Mouse (Mus musculus) lung, embryonic 14.5 days (tissue): ENCODE data around the gene Vps45. TPM values are rescaled to one million over a fixed set of nuclear protein-coding genes. Genes with fewer than 3 reads are reported as not detected.
"Not testable (repeated sequence)": the region's sequence is repeated elsewhere in the genome, so short reads cannot be mapped to it uniquely, and the experiment has no call there.

ENCODE experiments used
- ATAC-seq: fragments of 200-750 bp; cut with Nextera tagmentation; 2 replicates; pipeline ENCODE4 v1.8.0; 2017; ENCODE audit warnings: mild to moderate bottlenecking, moderate TSS enrichment, moderate library complexity; ENCODE audit not compliant: insufficient read depth
- DNase-seq: peaks from one replicate; pipeline ENCODE4 v3.0.0-alpha.2; 2015
- H3K27ac ChIP-seq: fragments of 300-500 bp; sonication (generic); 2 replicates; pipeline ENCODE4 v1.5.1; 2014; ENCODE audit warnings: low read depth, mild to moderate bottlenecking, moderate library complexity
- H3K27me3 ChIP-seq: fragments of 300-500 bp; sonication (generic); 2 replicates; pipeline ENCODE4 v1.6.1; 2014; ENCODE audit warnings: low read length, control low read depth; ENCODE audit not compliant: insufficient read depth
- H3K36me3 ChIP-seq: fragments of 300-500 bp; sonication (generic); 2 replicates; pipeline ENCODE4 v1.6.1; 2014; ENCODE audit warnings: control low read depth; ENCODE audit not compliant: insufficient read depth
- H3K4me1 ChIP-seq: fragments of 300-500 bp; sonication (generic); 2 replicates; pipeline ENCODE4 v1.6.1; 2014; ENCODE audit warnings: antibody characterized with exemption, control low read depth; ENCODE audit not compliant: insufficient read depth
- H3K4me2 ChIP-seq: fragments of 300-500 bp; sonication (generic); 2 replicates; pipeline ENCODE4 v1.6.1; 2014; ENCODE audit warnings: mild to moderate bottlenecking
- H3K4me3 ChIP-seq: fragments of 300-500 bp; sonication (generic); 2 replicates; pipeline ENCODE4 v1.5.1; 2014; ENCODE audit warnings: low read depth, low read length
- H3K9ac ChIP-seq: fragments of 300-500 bp; sonication (generic); 2 replicates; pipeline ENCODE4 v1.6.1; 2014
- H3K9me3 ChIP-seq: fragments of 300-500 bp; sonication (generic); 2 replicates; pipeline ENCODE4 v1.6.1; 2016; ENCODE audit warnings: low read depth, low read length, control low read depth
- CTCF ChIP-seq: IDR thresholded peaks from 2 replicates; pipeline ENCODE4 v1.5.1; 2016; ENCODE audit warnings: antibody characterized with exemption, low read depth
- WGBS: fragments of 180-500 bp; shearing (Covaris S2); extraction: QIAGEN DNeasy Blood & Tissue Kit; methylation state at CpG from one replicate; pipeline ENCODE4 v1.1.7; 2014; 5-methylcytosine and 5-hydroxymethylcytosine counted together
- polyA plus RNA-seq: library from polyadenylated mRNA; unstranded; fragments of >200 nt; fragmentation: Nextera tagmentation; extraction: Ambion mirVana; gene quantifications from 2 replicates; pipeline ENCODE4 v1.2.1, GENCODE M21; 2014

The Vps45 gene
- polyA plus RNA-seq, 1 experiment from 2014 or later = 18.6 TPM

DNA sequence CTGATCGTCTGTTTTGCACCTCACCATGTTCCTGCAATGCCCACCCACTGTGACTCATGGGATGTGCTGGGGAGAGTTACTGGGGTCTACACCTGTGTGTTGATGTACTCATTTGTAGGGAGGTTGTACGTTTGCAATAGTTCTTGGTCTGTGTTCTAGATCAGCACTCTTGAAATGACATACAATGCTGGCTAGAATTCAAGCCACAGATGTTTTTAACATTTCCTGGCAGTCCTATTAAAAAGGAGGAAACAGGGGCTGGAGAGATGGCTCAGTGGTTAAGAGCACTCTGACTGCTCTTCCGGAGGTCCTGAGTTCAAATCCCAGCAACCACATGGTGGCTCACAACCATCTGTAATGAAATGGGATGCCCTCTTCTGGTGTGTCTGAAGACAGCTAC lies 104.7 kb downstream of the Vps45 start:
- Histone ChIP-seq H3K36me3 (no peaks in the 10 kb centered on the region), H3K9ac (no peak overlapping the region), H3K4me1 (no peaks in the 10 kb centered on the region), H3K4me3 (no peak overlapping the region), H3K9me3 (no peaks in the 10 kb centered on the region), H3K27me3 (no peaks in the 10 kb centered on the region), H3K27ac (no peak overlapping the region), H3K4me2 (no peak overlapping the region)
- no peak for TF ChIP-seq CTCF
- WGBS = 77% methylated on average over 3 of the region's 3 CpGs
- ATAC-seq (no peak), DNase-seq (no peak)

DNA sequence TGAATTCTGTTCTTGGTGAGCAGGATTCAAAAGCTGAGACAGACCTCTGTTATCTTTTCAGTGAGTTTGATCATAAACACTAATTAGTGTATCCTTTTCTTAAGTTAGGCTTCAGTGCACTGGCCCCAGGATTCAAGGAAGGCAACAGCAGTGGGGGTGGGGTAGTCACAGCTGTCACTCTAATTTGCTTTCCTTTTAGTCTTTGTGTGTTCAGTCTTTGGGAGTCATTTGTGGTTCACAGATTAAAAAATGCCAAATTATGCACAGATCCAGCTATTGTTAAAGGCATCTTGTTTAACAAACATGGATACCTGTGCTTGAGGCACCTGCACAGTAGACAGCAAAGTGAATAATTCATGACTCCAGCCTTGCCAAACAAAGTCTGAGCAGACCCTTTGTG lies 105.2 kb downstream of the Vps45 start:
- Histone ChIP-seq H3K27me3 (no peaks in the 10 kb centered on the region), H3K4me3 (no peak overlapping the region), H3K9me3 (no peaks in the 10 kb centered on the region), H3K9ac (no peak overlapping the region), H3K4me2 (no peak overlapping the region), H3K27ac (no peak overlapping the region), H3K36me3 (peaks cover under 1% of the 10 kb centered on the region; the same call in 1 of the 2 replicates), H3K4me1 (no peaks in the 10 kb centered on the region)
- ATAC-seq (no peak), DNase-seq (no peak)
- TF ChIP-seq CTCF = no peak

DNA sequence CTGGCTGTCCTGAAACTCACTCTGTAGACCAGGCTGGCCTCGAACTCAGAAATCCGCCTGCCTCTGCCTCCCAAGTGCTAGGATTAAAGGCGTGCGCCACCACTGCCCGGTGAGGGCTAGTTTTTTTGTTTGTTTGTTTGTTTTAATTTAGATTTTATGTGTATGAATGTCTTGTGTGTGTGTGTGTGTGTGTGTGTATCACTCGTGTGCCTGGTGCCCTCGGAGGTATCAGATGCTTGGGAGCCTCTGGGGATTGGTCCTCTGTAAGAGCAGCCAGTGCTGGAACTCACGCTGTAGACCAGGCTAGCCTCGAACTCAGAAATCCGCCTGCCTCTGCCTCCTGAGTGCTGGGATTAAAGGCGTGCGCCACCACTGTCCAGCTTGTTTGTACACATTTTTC lies 106.7 kb downstream of the Vps45 start:
- not testable (repeated sequence) for H3K36me3 ChIP-seq, DNase-seq, H3K27me3 ChIP-seq, H3K4me1 ChIP-seq, H3K9me3 ChIP-seq
- Histone ChIP-seq H3K27ac (peak overlapping the region; percentile 98), H3K9ac (peak overlapping the region; percentile 59), H3K4me3 (peak overlapping the region; percentile 56), H3K4me2 (peak overlapping the region; percentile 78)
- 69% methylated on average over 12 of the region's 12 CpGs for WGBS
- ATAC-seq = peak; percentile 7; the same call in 1 of the 2 replicates

DNA sequence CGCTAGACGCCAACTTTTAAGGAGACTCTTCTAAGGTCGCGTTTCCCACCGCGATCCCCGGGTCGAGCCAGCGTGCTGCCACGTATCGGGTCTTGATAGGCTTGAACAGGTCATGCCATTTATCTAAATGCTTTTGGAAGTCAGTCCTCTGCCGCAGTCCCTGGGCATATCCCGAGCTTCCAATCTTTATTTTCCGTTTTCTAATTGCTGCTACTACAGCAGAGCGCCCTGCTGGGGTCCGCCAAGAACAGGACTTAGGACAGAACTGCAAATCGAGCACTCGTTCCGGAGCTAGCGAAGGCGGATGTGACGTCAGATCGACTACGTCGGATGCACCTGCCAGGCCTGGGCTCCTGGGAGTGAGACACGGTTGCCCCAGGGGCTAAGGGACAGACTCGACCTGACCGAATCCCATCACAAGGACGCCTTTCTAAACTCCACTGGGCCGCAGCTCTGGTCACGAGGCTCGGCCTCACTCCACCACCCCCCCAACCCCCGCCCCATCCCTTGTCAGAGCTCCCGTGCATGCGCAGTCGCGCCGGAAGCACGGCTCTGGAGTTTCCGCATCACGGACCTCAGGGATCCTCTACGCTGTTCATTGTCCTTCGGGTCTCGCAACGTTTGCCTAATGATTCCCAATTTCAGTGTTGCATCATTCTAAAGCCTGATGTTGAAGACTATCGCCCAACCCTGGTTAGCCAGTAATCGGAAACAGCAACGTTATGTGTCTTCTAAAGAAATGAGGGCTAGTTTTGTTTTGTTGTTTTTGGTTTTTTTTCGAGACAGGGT lies 107.3 kb downstream of the Vps45 start:
- H3K4me2 ChIP-seq = peak overlapping the region; percentile 78
- peak overlapping the region; percentile 98 for H3K27ac ChIP-seq
- DNase-seq = peak; percentile 94
- peak overlapping the region; percentile 59 for H3K9ac ChIP-seq
- peak; percentile 96 for ATAC-seq
- H3K27me3 ChIP-seq = no peaks in the 10 kb centered on the region
- no peaks in the 10 kb centered on the region for H3K4me1 ChIP-seq
- H3K9me3 ChIP-seq = no peaks in the 10 kb centered on the region
- H3K4me3 ChIP-seq = peak overlapping the region; percentile 56
- H3K36me3 ChIP-seq = peaks cover 16% of the 10 kb centered on the region
- no peak for TF ChIP-seq CTCF
- 2% methylated on average over 49 of the region's 49 CpGs for WGBS

Other genes with a start within 250 kb of the Vps45 start
- gene Rprd2, start 239.6 kb downstream of the Vps45 start, polyA plus RNA-seq = 23.8 and 24.1 TPM in 2 replicates
- gene Prpf3, start 202.6 kb downstream of the Vps45 start, polyA plus RNA-seq = 53.7 and 63.7 TPM in 2 replicates
- 312 and 328 TPM in 2 replicates for gene Mrps21, start 186.9 kb downstream of the Vps45 start, polyA plus RNA-seq
- gene Ciart, start 176.2 kb downstream of the Vps45 start, polyA plus RNA-seq = 5.3 and 6.4 TPM in 2 replicates
- 51.4 and 55.4 TPM in 2 replicates for gene BC028528, start 166.5 kb downstream of the Vps45 start, polyA plus RNA-seq
- gene Aph1a, start 164.5 kb downstream of the Vps45 start, polyA plus RNA-seq = 44.5 and 47.9 TPM in 2 replicates
- 10.4 and 12.5 TPM in 2 replicates for gene Car14, start 153.8 kb downstream of the Vps45 start, polyA plus RNA-seq
- gene Anp32e, start 129.2 kb downstream of the Vps45 start, polyA plus RNA-seq = 80.5 and 84.0 TPM in 2 replicates
- 36.7 and 37.0 TPM in 2 replicates for gene Plekho1, start 62.5 kb downstream of the Vps45 start, polyA plus RNA-seq
- gene Otud7b, start 46.1 kb upstream of the Vps45 start, polyA plus RNA-seq = 18.9 and 21.3 TPM in 2 replicates
- gene Mtmr11, start 103.5 kb upstream of the Vps45 start, polyA plus RNA-seq = 13.0 and 16.6 TPM in 2 replicates
- 196 and 210 TPM in 2 replicates for gene Sf3b4, start 113.9 kb upstream of the Vps45 start, polyA plus RNA-seq
- 3.6 and 5.8 TPM in 2 replicates for gene Sv2a, start 122.7 kb upstream of the Vps45 start, polyA plus RNA-seq
- gene Bola1, start 161.2 kb upstream of the Vps45 start, polyA plus RNA-seq = 57.6 and 68.0 TPM in 2 replicates
- not detected in 2 replicates for gene Hist2h2ab, start 161.4 kb upstream of the Vps45 start, polyA plus RNA-seq
- gene Hist2h2ac, start 162.4 kb upstream of the Vps45 start, polyA plus RNA-seq = 10.8 and 11.9 TPM in 2 replicates
- gene Hist2h2be, start 162.7 kb upstream of the Vps45 start, polyA plus RNA-seq = 5.9 and 6.4 TPM in 2 replicates
- 11.5 and 14.4 TPM in 2 replicates for gene Hist2h3c2, start 180.7 kb upstream of the Vps45 start, polyA plus RNA-seq
- 49.7 and 55.6 TPM in 2 replicates for gene Hist2h2aa2, start 181.8 kb upstream of the Vps45 start, polyA plus RNA-seq
- gene Hist2h2aa1, start 187.0 kb upstream of the Vps45 start, polyA plus RNA-seq = 13.0 and 15.7 TPM in 2 replicates
- gene Hist2h3c1, start 188.2 kb upstream of the Vps45 start, polyA plus RNA-seq = 0.30 and 2.3 TPM in 2 replicates
- 11.3 and 16.6 TPM in 2 replicates for gene Hist2h4, start 204.8 kb upstream of the Vps45 start, polyA plus RNA-seq
- 100 and 111 TPM in 2 replicates for gene Hist2h3b, start 210.2 kb upstream of the Vps45 start, polyA plus RNA-seq
- gene Hist2h2bb, start 211.3 kb upstream of the Vps45 start, polyA plus RNA-seq = 23.2 and 26.7 TPM in 2 replicates
- gene Fcgr1, start 235.5 kb upstream of the Vps45 start, polyA plus RNA-seq = 3.3 and 3.9 TPM in 2 replicates